Mouse (Mus musculus) liver, embryonic 11.5 days (tissue): ENCODE results near the gene Gimd1. TPM values are rescaled to one million over a fixed set of nuclear protein-coding genes. Genes with fewer than 3 reads are reported as not detected.

Experiments
- ATAC-seq: fragments of 200-750 bp; cut with Nextera tagmentation; replicated peaks from 2 replicates; pipeline ENCODE4 v1.8.0; 2017; ENCODE audit warnings: moderate number of reproducible peaks, mild to moderate bottlenecking, moderate TSS enrichment, moderate library complexity; ENCODE audit not compliant: low FRiP score
- DNase-seq: peaks from one replicate; pipeline ENCODE4 v3.0.0-alpha.2; 2017; ENCODE audit warnings: low spot score
- H3K27ac ChIP-seq: fragments of 300-500 bp; sonication (generic); 2 replicates; pipeline ENCODE4 v1.5.1; 2014; ENCODE audit warnings: mild to moderate bottlenecking, low read depth, low read length, control low read depth
- H3K27me3 ChIP-seq: fragments of 300-500 bp; sonication (generic); replicated peaks from 2 replicates; pipeline ENCODE4 v1.6.1; 2014; ENCODE audit warnings: low read length, mixed read lengths; ENCODE audit not compliant: control insufficient read depth, insufficient read depth
- H3K36me3 ChIP-seq: fragments of 300-500 bp; sonication (generic); 2 replicates; pipeline ENCODE4 v1.6.1; 2014; ENCODE audit warnings: mild to moderate bottlenecking, low read length, moderate library complexity, mixed read lengths; ENCODE audit not compliant: control insufficient read depth, insufficient read depth
- H3K4me1 ChIP-seq: fragments of 300-500 bp; sonication (generic); replicated peaks from 2 replicates; pipeline ENCODE4 v1.6.1; 2014; ENCODE audit warnings: low read length, mixed read lengths; ENCODE audit not compliant: control insufficient read depth, insufficient read depth
- H3K4me2 ChIP-seq: fragments of 300-500 bp; sonication (generic); 2 replicates; pipeline ENCODE4 v1.6.1; 2014; ENCODE audit warnings: mild to moderate bottlenecking, control low read depth, moderate library complexity
- H3K4me3 ChIP-seq: fragments of 300-500 bp; sonication (generic); 2 replicates; pipeline ENCODE4 v1.5.1; 2014; ENCODE audit warnings: low read depth, low read length, control low read depth
- H3K9ac ChIP-seq: fragments of 300-500 bp; sonication (generic); 2 replicates; pipeline ENCODE4 v1.6.1; 2014; ENCODE audit warnings: low read depth, low read length, control low read depth
- H3K9me3 ChIP-seq: fragments of 300-500 bp; sonication (generic); 2 replicates; pipeline ENCODE4 v1.6.1; 2016; ENCODE audit warnings: low read length, inconsistent platforms, mixed read lengths; ENCODE audit not compliant: control insufficient read depth
- whole genome bisulfite sequencing: fragments of 180-500 bp; shearing (Covaris S2); extraction: QIAGEN DNeasy Blood & Tissue Kit; methylation state at CpG from one replicate; pipeline ENCODE4 v1.1.7; 2014; 5-methylcytosine and 5-hydroxymethylcytosine counted together
- polyA plus RNA-seq: library from polyadenylated mRNA; unstranded; fragments of >200 nt; fragmentation: Nextera tagmentation; extraction: Ambion mirVana; gene quantifications from 2 replicates; pipeline ENCODE4 v1.2.1, GENCODE M21; 2014

Gimd1 gene
- polyA plus RNA-seq, 1 experiment from 2014 or later: 19.1 TPM

GRCm38 (mm10) chr3:132683447-132684230 is 54.0 kb downstream of the Gimd1 start, which contains the start of gene Tbck:
Gene Tbck, plus strand, starts transcription at chr3:132684144.
- H3K27ac ChIP-seq: peak within 1 kb of the TSS; percentile 79
- under 1% methylated on average over 42 of the region's 42 CpGs for WGBS
- no peaks in the 10 kb centered on the region; the same call in 1 of the 2 replicates for H3K36me3 ChIP-seq
- H3K9ac ChIP-seq: peak within 1 kb of the TSS; percentile 86
- peak within 1 kb of the TSS; percentile 86 for H3K4me3 ChIP-seq
- H3K4me2 ChIP-seq: peak within 1 kb of the TSS; percentile 82
- ATAC-seq (peak; percentile 95), DNase-seq (peak; percentile 97)
- no peaks in the 10 kb centered on the region for H3K9me3 ChIP-seq
- H3K4me1 ChIP-seq: peaks cover 6% of the 10 kb centered on the region; the same call in 1 of the 2 replicates
- H3K27me3 ChIP-seq: no peaks in the 10 kb centered on the region

- Histone ChIP-seq H3K27ac (peak within 1 kb of the TSS; percentile 79), H3K4me3 (peak within 1 kb of the TSS; percentile 86), H3K9me3 (no peaks in the 10 kb centered on the region), H3K9ac (peak within 1 kb of the TSS; percentile 86), H3K27me3 (no peaks in the 10 kb centered on the region), H3K36me3 (no peaks in the 10 kb centered on the region; the same call in 1 of the 2 replicates), H3K4me1 (peaks cover 6% of the 10 kb centered on the region; the same call in 1 of the 2 replicates), H3K4me2 (peak within 1 kb of the TSS; percentile 82)
- DNase-seq (no peak), ATAC-seq (no peak)
- WGBS: 1% methylated on average over 27 of the region's 27 CpGs
These were observed 54.8 kb downstream of the Gimd1 start, which contains the start of gene Aimp1 for GRCm38 (mm10) chr3:132684231-132684928. Gene Aimp1, minus strand, starts transcription at chr3:132684370.

Other genes with a start within 250 kb of the Gimd1 start
- gene Tbck, start 54.3 kb downstream of the Gimd1 start, polyA plus RNA-seq: 12.8 and 13.1 TPM in 2 replicates
- 90.3 and 92.9 TPM in 2 replicates for gene Aimp1, start 54.5 kb downstream of the Gimd1 start, polyA plus RNA-seq